Mouse (Mus musculus): Measurements from ENCODE around the gene Sema3g. TPM values are rescaled to one million over a fixed set of nuclear protein-coding genes. Genes with fewer than 3 reads are reported as not detected.

The Sema3g gene
- polyA plus RNA-seq (2015; fragmentation: Nextera tagmentation; extraction: Ambion mirVana): 0.60 and 0.83 TPM in 2 replicates

GRCm38 (mm10) chr14:31217666-31218065, at the start of gene Sema3g:
Sema3g (plus strand) TSS chr14:31217860.
- peak; percentile 60 for ATAC-seq (replicated peaks; ENCODE audit: insufficient number of reproducible peaks, insufficient read depth, low FRiP score, low read depth)
- Histone ChIP-seq H3K27me3 (no peaks in the 10 kb centered on the region), H3K4me1 (replicated peaks) (peaks cover 44% of the 10 kb centered on the region), H3K27ac (0 out of 2 replicates have a peak within 1 kb of the TSS, but pooled peaks have one; percentile 7), H3K9me3 (replicated peaks) (no peaks in the 10 kb centered on the region), H3K4me3 (peak within 1 kb of the TSS; percentile 16; the same call in 1 of the 2 replicates), H3K9ac (peak within 1 kb of the TSS; percentile 40), H3K4me2 (peak within 1 kb of the TSS; percentile 48), H3K36me3 (no peaks in the 10 kb centered on the region)
- 7% methylated on average over 11 of the region's 11 CpGs for WGBS

- 23% methylated on average over 10 of the region's 10 CpGs for WGBS
Measured at GRCm38 (mm10) chr14:31168425-31168824, 49.2 kb upstream of the Sema3g start, which contains the start of gene Stab1. Stab1 (minus strand) TSS chr14:31168641.

GRCm38 (mm10) chr14:31169508-31169907, 48.2 kb upstream of the Sema3g start:
- 0 out of 2 replicates have a peak overlapping the region, but pooled peaks have one; percentile 6 for H3K27ac ChIP-seq
- H3K36me3 ChIP-seq: peaks cover 46% of the 10 kb centered on the region

More at GRCm38 (mm10) chr14:31168425-31168824, 49.2 kb upstream of the Sema3g start, which contains the start of gene Stab1:
- H3K36me3 ChIP-seq: peaks cover 36% of the 10 kb centered on the region
- no peaks in the 10 kb centered on the region for H3K9me3 ChIP-seq (replicated peaks)
- H3K4me3 ChIP-seq: peak within 1 kb of the TSS; percentile 45
- H3K27ac ChIP-seq: peak within 1 kb of the TSS; percentile 66
- H3K9ac ChIP-seq: peak within 1 kb of the TSS; percentile 38
- H3K4me2 ChIP-seq: peak within 1 kb of the TSS; percentile 55
- peak; percentile 47; the same call in 1 of the 2 replicates for ATAC-seq (replicated peaks; ENCODE audit: insufficient number of reproducible peaks, insufficient read depth, low FRiP score, low read depth)
- H3K4me1 ChIP-seq (replicated peaks): peaks cover 62% of the 10 kb centered on the region
- H3K27me3 ChIP-seq: no peaks in the 10 kb centered on the region

GRCm38 (mm10) chr14:31170963-31171362, 46.7 kb upstream of the Sema3g start:
- Histone ChIP-seq H3K4me2 (no peak overlapping the region), H3K27me3 (no peaks in the 10 kb centered on the region), H3K9ac (no peak overlapping the region), H3K9me3 (replicated peaks) (no peaks in the 10 kb centered on the region), H3K36me3 (peaks cover 61% of the 10 kb centered on the region), H3K27ac (0 out of 2 replicates have a peak overlapping the region, but pooled peaks have one; percentile 6), H3K4me1 (replicated peaks) (peaks cover 42% of the 10 kb centered on the region), H3K4me3 (no peak overlapping the region)
- ATAC-seq (replicated peaks; ENCODE audit: insufficient number of reproducible peaks, insufficient read depth, low FRiP score, low read depth): no peak
- WGBS: 73% methylated on average over 13 of the region's 13 CpGs

More at GRCm38 (mm10) chr14:31169508-31169907, 48.2 kb upstream of the Sema3g start:
- no peak for ATAC-seq (replicated peaks; ENCODE audit: insufficient number of reproducible peaks, insufficient read depth, low FRiP score, low read depth)
- H3K9me3 ChIP-seq (replicated peaks): no peaks in the 10 kb centered on the region
- H3K27me3 ChIP-seq: no peaks in the 10 kb centered on the region
- WGBS: 59% methylated on average over 6 of the region's 6 CpGs
- H3K4me2 ChIP-seq: no peak overlapping the region
- no peak overlapping the region for H3K4me3 ChIP-seq
- no peak overlapping the region for H3K9ac ChIP-seq
- H3K4me1 ChIP-seq (replicated peaks): peaks cover 54% of the 10 kb centered on the region

GRCm38 (mm10) chr14:31171386-31171785, 46.3 kb upstream of the Sema3g start:
- H3K9me3 ChIP-seq (replicated peaks): no peaks in the 10 kb centered on the region
- no peak overlapping the region for H3K9ac ChIP-seq
- ATAC-seq (replicated peaks; ENCODE audit: insufficient number of reproducible peaks, insufficient read depth, low FRiP score, low read depth): no peak
- H3K27ac ChIP-seq: no peak overlapping the region
- peaks cover 65% of the 10 kb centered on the region for H3K36me3 ChIP-seq
- no peak overlapping the region for H3K4me3 ChIP-seq
- no peaks in the 10 kb centered on the region for H3K27me3 ChIP-seq
- H3K4me1 ChIP-seq (replicated peaks): peaks cover 41% of the 10 kb centered on the region
- 86% methylated on average over 11 of the region's 11 CpGs for WGBS
- no peak overlapping the region for H3K4me2 ChIP-seq

GRCm38 (mm10) chr14:31171821-31172220, 45.8 kb upstream of the Sema3g start:
- peaks cover 70% of the 10 kb centered on the region for H3K36me3 ChIP-seq
- H3K4me2 ChIP-seq: no peak overlapping the region
- ATAC-seq (replicated peaks; ENCODE audit: insufficient number of reproducible peaks, insufficient read depth, low FRiP score, low read depth): no peak
- H3K27ac ChIP-seq: 0 out of 2 replicates have a peak overlapping the region, but pooled peaks have one; percentile 56
- H3K4me1 ChIP-seq (replicated peaks): peaks cover 36% of the 10 kb centered on the region
- H3K27me3 ChIP-seq: no peaks in the 10 kb centered on the region
- no peaks in the 10 kb centered on the region for H3K9me3 ChIP-seq (replicated peaks)
- H3K4me3 ChIP-seq: no peak overlapping the region
- 92% methylated on average over 15 of the region's 15 CpGs for WGBS
- H3K9ac ChIP-seq: no peak overlapping the region

GRCm38 (mm10) chr14:31172781-31173455, 44.7 kb upstream of the Sema3g start:
- Histone ChIP-seq H3K4me3 (no peak overlapping the region), H3K4me2 (no peak overlapping the region), H3K4me1 (replicated peaks) (peaks cover 34% of the 10 kb centered on the region), H3K36me3 (peaks cover 81% of the 10 kb centered on the region), H3K9ac (no peak overlapping the region), H3K9me3 (replicated peaks) (no peaks in the 10 kb centered on the region), H3K27ac (peak overlapping the region; percentile 56), H3K27me3 (no peaks in the 10 kb centered on the region)
- ATAC-seq (replicated peaks; ENCODE audit: insufficient number of reproducible peaks, insufficient read depth, low FRiP score, low read depth): peak; percentile 37
- WGBS: 55% methylated on average over 18 of the region's 18 CpGs

GRCm38 (mm10) chr14:31173537-31173936, 44.1 kb upstream of the Sema3g start:
- 79% methylated on average over 7 of the region's 7 CpGs for WGBS
- Histone ChIP-seq H3K4me3 (no peak overlapping the region), H3K4me2 (no peak overlapping the region), H3K9me3 (replicated peaks) (no peaks in the 10 kb centered on the region), H3K36me3 (peaks cover 85% of the 10 kb centered on the region), H3K27me3 (no peaks in the 10 kb centered on the region), H3K4me1 (replicated peaks) (peaks cover 33% of the 10 kb centered on the region), H3K27ac (peak overlapping the region; percentile 56), H3K9ac (no peak overlapping the region)
- no peak for ATAC-seq (replicated peaks; ENCODE audit: insufficient number of reproducible peaks, insufficient read depth, low FRiP score, low read depth)

GRCm38 (mm10) chr14:31177287-31177686, 40.4 kb upstream of the Sema3g start:
- H3K27ac ChIP-seq: no peak overlapping the region
- ATAC-seq (replicated peaks; ENCODE audit: insufficient number of reproducible peaks, insufficient read depth, low FRiP score, low read depth): no peak
- H3K4me2 ChIP-seq: no peak overlapping the region
- H3K4me3 ChIP-seq: no peak overlapping the region
- H3K27me3 ChIP-seq: no peaks in the 10 kb centered on the region
- H3K9ac ChIP-seq: no peak overlapping the region
- no peaks in the 10 kb centered on the region for H3K9me3 ChIP-seq (replicated peaks)
- H3K36me3 ChIP-seq: peaks cover 98% of the 10 kb centered on the region
- 77% methylated on average over 16 of the region's 16 CpGs for WGBS
- H3K4me1 ChIP-seq (replicated peaks): peaks cover 23% of the 10 kb centered on the region

GRCm38 (mm10) chr14:31177715-31178114, 39.9 kb upstream of the Sema3g start:
- WGBS: 83% methylated on average over 5 of the region's 5 CpGs
- no peak for ATAC-seq (replicated peaks; ENCODE audit: insufficient number of reproducible peaks, insufficient read depth, low FRiP score, low read depth)

GRCm38 (mm10) chr14:31179677-31180365, 37.8 kb upstream of the Sema3g start:
- no peaks in the 10 kb centered on the region for H3K9me3 ChIP-seq (replicated peaks)
- no peak overlapping the region for H3K27ac ChIP-seq
- no peak overlapping the region for H3K9ac ChIP-seq
- peaks cover 25% of the 10 kb centered on the region for H3K4me1 ChIP-seq (replicated peaks)
- WGBS: 64% methylated on average over 12 of the region's 12 CpGs
- H3K27me3 ChIP-seq: no peaks in the 10 kb centered on the region
- H3K36me3 ChIP-seq: peaks cover 98% of the 10 kb centered on the region
- no peak overlapping the region for H3K4me2 ChIP-seq
- H3K4me3 ChIP-seq: no peak overlapping the region
- ATAC-seq (replicated peaks; ENCODE audit: insufficient number of reproducible peaks, insufficient read depth, low FRiP score, low read depth): no peak

More at GRCm38 (mm10) chr14:31177715-31178114, 39.9 kb upstream of the Sema3g start:
- Histone ChIP-seq H3K27me3 (no peaks in the 10 kb centered on the region), H3K36me3 (peaks cover 98% of the 10 kb centered on the region), H3K4me3 (no peak overlapping the region), H3K4me1 (replicated peaks) (peaks cover 23% of the 10 kb centered on the region), H3K9ac (no peak overlapping the region), H3K4me2 (no peak overlapping the region), H3K9me3 (replicated peaks) (no peaks in the 10 kb centered on the region), H3K27ac (no peak overlapping the region)
